Mouse (Mus musculus): ENCODE measurements around the gene Ablim1. TPM values are rescaled to one million over a fixed set of nuclear protein-coding genes. Genes with fewer than 3 reads are reported as not detected.

Gene Ablim1
- total RNA-seq, 2 experiments from 2014 or later = 489 to 510 TPM

- peak; percentile 56 to 70 for DNase-seq
- intact Hi-C loops (cut with DNase I) = loop anchor here (2.0 to 5.0 kb wide), 3 partner anchors 43 to 109 kb away; partner anchors contain the start of gene Ablim1
Observed at GRCm38 (mm10) chr19:57271757-57272156, 43.0 kb downstream of the Ablim1 start.

- DNase-seq = no peak
- intact Hi-C loops (cut with DNase I) = loop anchor here (2.0 to 5.0 kb wide), 2 partner anchors 74 to 108 kb away; no protein-coding TSS in a partner anchor
Observed at GRCm38 (mm10) chr19:57270711-57271110, 44.0 kb downstream of the Ablim1 start.

GRCm38 (mm10) chr19:57269791-57270190 is 44.9 kb downstream of the Ablim1 start:
- intact Hi-C loops (cut with DNase I) = loop anchor here (2.0 to 5.0 kb wide), 4 partner anchors 31 to 107 kb away; no protein-coding TSS in a partner anchor
- no peak for DNase-seq

GRCm38 (mm10) chr19:57267531-57267930 is 47.2 kb downstream of the Ablim1 start:
- intact Hi-C loops (cut with DNase I) = loop anchor here (5.0 kb wide), 1 partner anchor 60 kb away; no protein-coding TSS in a partner anchor

GRCm38 (mm10) chr19:57266374-57267085 is 48.2 kb downstream of the Ablim1 start:
- DNase-seq = peak in 1 of 2 experiments; percentile 66
- intact Hi-C loops (cut with DNase I) = loop anchor here (5.0 kb wide), 1 partner anchor 61 kb away; no protein-coding TSS in a partner anchor

More at GRCm38 (mm10) chr19:57267531-57267930, 47.2 kb downstream of the Ablim1 start:
- no peak for DNase-seq

- intact Hi-C loops (cut with DNase I) = no loop called here
- DNase-seq = no peak
Observed at GRCm38 (mm10) chr19:57264296-57264947, 50.3 kb downstream of the Ablim1 start.

GRCm38 (mm10) chr19:57257801-57258200 is 56.9 kb downstream of the Ablim1 start:
- intact Hi-C loops (cut with DNase I) = loop anchor here (5.0 to 10.0 kb wide), 3 partner anchors 64 to 193 kb away; no protein-coding TSS in a partner anchor

GRCm38 (mm10) chr19:57256666-57257065 is 58.1 kb downstream of the Ablim1 start:
- intact Hi-C loops (cut with DNase I) = loop anchor here (5.0 to 10.0 kb wide), 3 partner anchors 66 to 192 kb away; no protein-coding TSS in a partner anchor
- DNase-seq = no peak

More at GRCm38 (mm10) chr19:57257801-57258200, 56.9 kb downstream of the Ablim1 start:
- no peak for DNase-seq

GRCm38 (mm10) chr19:57255157-57255556 is 59.6 kb downstream of the Ablim1 start:
- intact Hi-C loops (cut with DNase I) = loop anchor here (5.0 to 10.0 kb wide), 3 partner anchors 67 to 190 kb away; no protein-coding TSS in a partner anchor
- no peak for DNase-seq

GRCm38 (mm10) chr19:57252692-57253448 is 61.8 kb downstream of the Ablim1 start:
- intact Hi-C loops (cut with DNase I) = loop anchor here (10.0 kb wide), 1 partner anchor 188 kb away; no protein-coding TSS in a partner anchor
- DNase-seq = no peak

- DNase-seq = no peak
- intact Hi-C loops (cut with DNase I) = no loop called here
Observed at GRCm38 (mm10) chr19:57248781-57249180, 65.9 kb downstream of the Ablim1 start.

GRCm38 (mm10) chr19:57247221-57247620 is 67.5 kb downstream of the Ablim1 start:
- peak in 1 of 2 experiments; percentile 30 for DNase-seq
- intact Hi-C loops (cut with DNase I) = no loop called here

- no peak for DNase-seq
- intact Hi-C loops (cut with DNase I) = no loop called here
Observed at GRCm38 (mm10) chr19:57244281-57244680, 70.4 kb downstream of the Ablim1 start.

GRCm38 (mm10) chr19:57243606-57244005 is 71.1 kb downstream of the Ablim1 start:
- DNase-seq = peak; percentile 44 to 62

GRCm38 (mm10) chr19:57243191-57243590 is 71.5 kb downstream of the Ablim1 start:
- DNase-seq = no peak
- intact Hi-C loops (cut with DNase I) = no loop called here

More at GRCm38 (mm10) chr19:57243606-57244005, 71.1 kb downstream of the Ablim1 start:
- intact Hi-C loops (cut with DNase I) = no loop called here

- no peak for DNase-seq
- intact Hi-C loops (cut with DNase I) = no loop called here
Observed at GRCm38 (mm10) chr19:57241363-57242192, 73.1 kb downstream of the Ablim1 start.

GRCm38 (mm10) chr19:57240259-57240658 is 74.5 kb downstream of the Ablim1 start:
- peak; percentile 42 to 49 for DNase-seq

GRCm38 (mm10) chr19:57239176-57239784 is 75.4 kb downstream of the Ablim1 start:
- intact Hi-C loops (cut with DNase I) = loop anchor here (2.0 kb wide), 2 partner anchors 30 to 40 kb away; no protein-coding TSS in a partner anchor
- DNase-seq = peak; percentile 71 to 77

More at GRCm38 (mm10) chr19:57240259-57240658, 74.5 kb downstream of the Ablim1 start:
- intact Hi-C loops (cut with DNase I) = no loop called here

GRCm38 (mm10) chr19:57238461-57238860 is 76.3 kb downstream of the Ablim1 start:
- intact Hi-C loops (cut with DNase I) = loop anchor here (2.0 kb wide), 2 partner anchors 30 to 40 kb away; no protein-coding TSS in a partner anchor
- peak in 1 of 2 experiments; percentile 25 for DNase-seq
